Mouse (Mus musculus) olfactory bulb, adult 2 months (tissue): ENCODE measurements around the gene Cln5.

Experiments used
- CTCF ChIP-seq: fragments of 200-500 bp; IDR thresholded peaks from 2 replicates; pipeline ENCODE4 v1.5.1; 2012; ENCODE audit warnings: low read depth, mild to moderate bottlenecking, low read length, moderate library complexity; ENCODE audit not compliant: insufficient read depth
- POLR2A ChIP-seq: fragments of 200-500 bp; IDR thresholded peaks from 2 replicates; pipeline ENCODE4 v1.6.1; 2012; ENCODE audit warnings: mild to moderate bottlenecking, low read depth, low read length, moderate library complexity; ENCODE audit not compliant: insufficient read depth

- TF ChIP-seq CTCF (no peak), POLR2A (no peak)
These were observed 26.6 kb downstream of the Cln5 start for GRCm38 (mm10) chr14:103096621-103097020.
